In the genomic region with DNA sequence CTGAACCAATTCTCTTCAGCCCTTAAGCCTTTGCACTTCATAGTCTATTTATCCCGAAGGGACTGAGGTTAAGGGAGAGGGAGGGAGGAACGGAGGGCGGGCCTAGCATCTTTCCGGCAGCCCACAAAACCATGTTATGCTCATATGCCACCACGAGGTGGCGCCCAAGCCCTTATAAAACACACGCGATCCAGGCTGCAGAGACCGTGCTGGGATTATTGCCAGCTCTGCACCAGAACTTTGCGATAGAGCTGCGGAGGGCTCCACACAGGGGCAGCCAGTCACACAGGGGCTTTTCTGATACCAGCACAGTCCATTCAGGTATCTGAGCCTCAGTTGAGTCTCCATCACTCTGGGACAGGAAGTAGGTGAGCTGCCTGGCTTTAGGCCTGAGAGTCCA, we compare ENCODE assay signal across 7 mouse cellular contexts. TPM values are rescaled to one million over a fixed set of nuclear protein-coding genes. Genes with fewer than 3 reads are reported as not detected.
DNase-seq lines count a peak whose midpoint lies in the region; ATAC-seq lines count a peak whose summit lies in the region.

No protein-coding gene starts in this region.

- intact Hi-C loops in left cerebral cortex, postnatal 10 days (cut with DNase I) = loop anchor here (5.0 kb wide), 1 partner anchor 312 kb away; no protein-coding TSS in a partner anchor

- H3K4me2 ChIP-seq in midbrain, embryonic 14.5 days (ENCODE audit: low read length) = no peak overlapping the region

- H3K9me3 ChIP-seq in midbrain, embryonic 14.5 days (ENCODE audit: control insufficient read depth, low read length) = no peaks in the 10 kb centered on the region

- no peaks in the 10 kb centered on the region for H3K36me3 ChIP-seq in midbrain, embryonic 14.5 days (ENCODE audit: control insufficient read depth, insufficient read depth, low read length)

- 0 out of 2 replicates have a peak, but pooled peaks cover 2% of the 10 kb centered on the region for H3K4me1 ChIP-seq in midbrain, embryonic 14.5 days (ENCODE audit: control insufficient read depth, insufficient read depth, low read length)

- DNase-seq in WW6 (ENCODE audit: low read depth, low spot score) = peak; percentile 57
- DNase-seq in cerebellum, postnatal 10 days = peak; percentile 96 to 98
- peak; percentile 79 to 90 for DNase-seq in frontal cortex, postnatal 14 days (ENCODE audit: low spot score in 2 of 2)
- peak; percentile 93 for DNase-seq in induced T-regulatory cell, adult 2 months (ENCODE audit: low read depth)
- peak; percentile 92 for DNase-seq in left cerebral cortex, postnatal 10 days (ENCODE audit: extremely low spot score in 1 of 2, low spot score in 2 of 2)
- DNase-seq in midbrain, embryonic 14.5 days = peak; percentile 96
- DNase-seq in spleen, adult 12 weeks (ENCODE audit: low spot score) = peak; percentile 79

- 2% methylated on average over 11 of the region's 11 CpGs for WGBS in midbrain, embryonic 14.5 days

- no peak overlapping the region for H3K4me3 ChIP-seq in midbrain, embryonic 14.5 days (replicated peaks; ENCODE audit: low read depth, low read length)

- no peak overlapping the region for H3K27ac ChIP-seq in midbrain, embryonic 14.5 days (replicated peaks; ENCODE audit: low read depth, low read length)

- peak; percentile 51 for ATAC-seq in midbrain, embryonic 14.5 days (ENCODE audit: low FRiP score, low TSS enrichment)

- no peak overlapping the region for H3K9ac ChIP-seq in midbrain, embryonic 14.5 days (replicated peaks; ENCODE audit: low read length)

- no peaks in the 10 kb centered on the region for H3K27me3 ChIP-seq in midbrain, embryonic 14.5 days (ENCODE audit: control insufficient read depth, insufficient read depth, low read length)

RNA-seq across cellular contexts. Expression of a gene that starts 12.1 kb away (rescaled TPM):
- 1 to 10 TPM; 8.1 to 9.4 TPM for total RNA-seq in left cerebral cortex, postnatal 10 days (2021)
- 12.6 and 14.1 TPM in 2 replicates for polyA plus RNA-seq in midbrain, embryonic 14.5 days (2014; fragmentation: Nextera tagmentation; extraction: Ambion mirVana)
